Mouse (Mus musculus) gastrocnemius, postnatal 25 days (tissue): ENCODE data around the gene Tas1r2. TPM values are rescaled to one million over a fixed set of nuclear protein-coding genes. Genes with fewer than 3 reads are reported as not detected.

Source experiments
- DNase-seq: peaks from one replicate; pipeline ENCODE4 v3.0.0; 2022
- total RNA-seq, 2 experiments: library from RNA; stranded (reverse); gene quantifications; 1 replicate in 1 of 2; 2 replicates in 1 of 2; pipeline ENCODE4 v1.2.3; 2021

Tas1r2 gene
- total RNA-seq, 2 experiments from 2014 or later: not detected

- DNase-seq: no peak
These were observed 13.5 kb upstream of the Tas1r2 start for GRCm38 (mm10) chr4:139639801-139640200.

- DNase-seq: no peak
These were observed 13.0 kb upstream of the Tas1r2 start for GRCm38 (mm10) chr4:139640333-139640732.

GRCm38 (mm10) chr4:139640775-139641174 lies 12.6 kb upstream of the Tas1r2 start:
- DNase-seq: no peak

GRCm38 (mm10) chr4:139641829-139642425 lies 11.4 kb upstream of the Tas1r2 start:
- no peak for DNase-seq

GRCm38 (mm10) chr4:139643972-139644371 lies 9.4 kb upstream of the Tas1r2 start:
- peak; percentile 60 for DNase-seq

- no peak for DNase-seq
These were observed 6.4 kb upstream of the Tas1r2 start for GRCm38 (mm10) chr4:139646916-139647315.

GRCm38 (mm10) chr4:139650086-139650743 lies 3.1 kb upstream of the Tas1r2 start:
- no peak for DNase-seq

GRCm38 (mm10) chr4:139650907-139651306 lies 2.4 kb upstream of the Tas1r2 start:
- DNase-seq: no peak

- no peak for DNase-seq
These were observed 8.6 kb downstream of the Tas1r2 start for GRCm38 (mm10) chr4:139661897-139662296.

- DNase-seq: no peak
These were observed 14.3 kb downstream of the Tas1r2 start for GRCm38 (mm10) chr4:139667632-139668031.

- no peak for DNase-seq
These were observed 16.5 kb downstream of the Tas1r2 start for GRCm38 (mm10) chr4:139669847-139670246.

GRCm38 (mm10) chr4:139675696-139676095 lies 22.4 kb downstream of the Tas1r2 start:
- no peak for DNase-seq

- DNase-seq: no peak
These were observed 30.6 kb downstream of the Tas1r2 start for GRCm38 (mm10) chr4:139683728-139684638.

- no peak for DNase-seq
These were observed 31.3 kb downstream of the Tas1r2 start for GRCm38 (mm10) chr4:139684639-139685017.

- no peak for DNase-seq
These were observed 34.7 kb downstream of the Tas1r2 start for GRCm38 (mm10) chr4:139688058-139688457.

- peak; percentile 19 for DNase-seq
These were observed 36.4 kb downstream of the Tas1r2 start for GRCm38 (mm10) chr4:139689627-139690269.

GRCm38 (mm10) chr4:139693315-139693714 lies 40.0 kb downstream of the Tas1r2 start:
- DNase-seq: no peak

GRCm38 (mm10) chr4:139697755-139698154 lies 44.4 kb downstream of the Tas1r2 start:
- DNase-seq: peak; percentile 25

- DNase-seq: peak; percentile 18
These were observed 45.3 kb downstream of the Tas1r2 start for GRCm38 (mm10) chr4:139698602-139699001.

GRCm38 (mm10) chr4:139702914-139703313 lies 49.6 kb downstream of the Tas1r2 start:
- DNase-seq: no peak

GRCm38 (mm10) chr4:139703468-139703867 lies 50.1 kb downstream of the Tas1r2 start:
- DNase-seq: no peak

- no peak for DNase-seq
These were observed 52.6 kb downstream of the Tas1r2 start for GRCm38 (mm10) chr4:139705986-139706385.
